Mouse (Mus musculus) heart, embryonic 15.5 days (tissue): ENCODE data around the gene Efcab14. TPM values are rescaled to one million over a fixed set of nuclear protein-coding genes. Genes with fewer than 3 reads are reported as not detected.

ENCODE experiments used
- ATAC-seq: fragments of 200-750 bp; cut with Nextera tagmentation; replicated peaks from 2 replicates; pipeline ENCODE4 v1.8.0; 2017; ENCODE audit warnings: low read depth, moderate TSS enrichment; ENCODE audit not compliant: insufficient number of reproducible peaks, insufficient read depth, low FRiP score
- H3K27ac ChIP-seq: fragments of 300-500 bp; sonication (generic); 2 replicates; pipeline ENCODE4 v1.5.1; 2015; ENCODE audit warnings: mild to moderate bottlenecking, inconsistent platforms
- H3K27me3 ChIP-seq: fragments of 300-500 bp; sonication (generic); 2 replicates; pipeline ENCODE4 v1.6.1; 2015; ENCODE audit warnings: inconsistent platforms
- H3K36me3 ChIP-seq: fragments of 300-500 bp; sonication (generic); 2 replicates; pipeline ENCODE4 v1.6.1; 2015; ENCODE audit warnings: mild to moderate bottlenecking, inconsistent platforms
- H3K4me1 ChIP-seq: fragments of 300-500 bp; sonication (generic); replicated peaks from 2 replicates; pipeline ENCODE4 v1.6.1; 2015; ENCODE audit warnings: inconsistent platforms
- H3K4me2 ChIP-seq: fragments of 300-500 bp; sonication (generic); 2 replicates; pipeline ENCODE4 v1.6.1; 2015; ENCODE audit warnings: inconsistent platforms, mild to moderate bottlenecking, moderate library complexity
- H3K4me3 ChIP-seq: fragments of 300-500 bp; sonication (generic); 2 replicates; pipeline ENCODE4 v1.5.1; 2015; ENCODE audit warnings: mild to moderate bottlenecking, inconsistent platforms
- H3K9ac ChIP-seq: fragments of 300-500 bp; sonication (generic); 2 replicates; pipeline ENCODE4 v1.6.1; 2015; ENCODE audit warnings: mild to moderate bottlenecking, inconsistent platforms
- H3K9me3 ChIP-seq: fragments of 300-500 bp; sonication (generic); replicated peaks from 2 replicates; pipeline ENCODE4 v1.6.1; 2016; ENCODE audit warnings: inconsistent platforms
- WGBS: fragments of 180-500 bp; shearing (Covaris S2); methylation state at CpG from one replicate; pipeline ENCODE4 v1.1.7; 2015; ENCODE audit warnings: mixed read lengths; 5-methylcytosine and 5-hydroxymethylcytosine counted together
- polyA plus RNA-seq: library from polyadenylated mRNA; unstranded; fragments of >200 nt; fragmentation: Nextera tagmentation; extraction: Ambion mirVana; gene quantifications from 2 replicates; pipeline ENCODE4 v1.2.1, GENCODE M21; 2015

The Efcab14 gene
- polyA plus RNA-seq, 1 experiment from 2014 or later, result 21.2 TPM

DNA sequence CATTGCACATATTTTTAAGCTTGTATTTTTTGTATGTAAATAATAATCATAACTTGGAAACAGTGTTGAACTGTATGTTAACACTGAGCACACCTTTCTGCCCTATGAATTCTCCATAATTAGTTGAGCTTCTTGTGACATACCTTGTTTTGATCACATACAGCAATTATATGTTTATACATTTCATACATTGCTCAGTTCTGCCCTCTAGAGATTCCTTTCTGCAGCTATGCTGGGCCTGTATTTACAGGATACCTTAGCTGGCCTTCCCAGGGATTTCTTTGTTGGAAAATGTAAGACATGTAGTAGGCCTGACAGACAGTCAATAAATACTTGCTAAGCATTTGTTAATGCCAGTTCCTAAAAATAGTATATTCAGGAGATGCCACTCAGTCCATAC is 5.1 kb downstream of the Efcab14 start:
- Histone ChIP-seq H3K27me3 (no peaks in the 10 kb centered on the region), H3K36me3 (peaks cover 15% of the 10 kb centered on the region)

DNA sequence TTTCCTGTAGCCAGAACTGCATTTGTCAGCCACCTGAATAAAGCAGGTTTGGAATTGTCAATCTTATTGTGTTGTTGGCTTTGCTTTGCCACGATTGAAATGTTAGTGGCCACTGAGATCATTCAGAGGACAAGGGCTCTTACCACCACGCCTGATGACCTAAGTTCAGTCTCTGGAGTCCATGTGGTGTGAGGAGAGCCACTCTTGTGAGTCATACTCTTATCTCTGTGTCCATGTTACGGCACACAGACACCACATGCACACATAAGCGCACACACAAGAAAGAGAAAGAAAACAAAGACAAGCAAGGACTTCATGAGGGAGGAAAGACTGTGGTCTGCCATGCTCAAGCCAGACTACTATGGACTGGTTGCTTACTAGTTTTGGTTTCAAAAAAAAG is 5.6 kb downstream of the Efcab14 start:
- H3K27ac ChIP-seq, result no peak overlapping the region
- WGBS, result 60% methylated on average over 4 of the region's 4 CpGs
- no peak overlapping the region for H3K4me2 ChIP-seq
- ATAC-seq, result no peak
- peaks cover 19% of the 10 kb centered on the region for H3K36me3 ChIP-seq
- H3K4me3 ChIP-seq, result no peak overlapping the region
- H3K9ac ChIP-seq, result no peak overlapping the region
- H3K27me3 ChIP-seq, result no peaks in the 10 kb centered on the region
- no peaks in the 10 kb centered on the region for H3K9me3 ChIP-seq
- H3K4me1 ChIP-seq, result peaks cover 20% of the 10 kb centered on the region

More for the DNA sequence above, 5.1 kb downstream of the Efcab14 start:
- Histone ChIP-seq H3K4me1 (peaks cover 20% of the 10 kb centered on the region), H3K27ac (no peak overlapping the region), H3K9ac (no peak overlapping the region), H3K4me2 (no peak overlapping the region), H3K4me3 (no peak overlapping the region), H3K9me3 (no peaks in the 10 kb centered on the region)
- no peak for ATAC-seq

DNA sequence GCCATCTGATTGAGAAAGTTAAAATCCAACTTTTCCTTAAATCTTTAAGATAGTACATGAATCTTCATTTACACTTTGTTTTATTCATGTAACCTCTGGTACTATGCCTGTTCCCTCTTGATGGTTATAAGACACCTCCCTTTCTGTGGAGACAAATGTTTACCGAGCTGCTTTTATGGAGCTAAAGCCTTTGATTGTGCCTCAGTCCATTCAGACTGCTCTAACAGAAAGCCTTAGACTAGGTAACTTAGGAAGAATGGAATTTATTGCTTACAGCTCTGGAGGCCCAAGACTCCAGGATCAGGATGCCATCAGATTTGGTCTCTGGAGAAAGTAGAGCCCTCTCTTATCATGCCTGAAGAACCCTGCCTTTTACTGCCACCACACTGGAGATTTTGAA is 10.6 kb downstream of the Efcab14 start:
- Histone ChIP-seq H3K4me1 (no peaks in the 10 kb centered on the region), H3K4me3 (no peak overlapping the region), H3K4me2 (no peak overlapping the region), H3K27ac (no peak overlapping the region), H3K9me3 (no peaks in the 10 kb centered on the region), H3K9ac (no peak overlapping the region), H3K36me3 (peaks cover 30% of the 10 kb centered on the region), H3K27me3 (no peaks in the 10 kb centered on the region)
- WGBS, result 77% methylated on average over 1 of the region's 1 CpGs
- no peak for ATAC-seq

DNA sequence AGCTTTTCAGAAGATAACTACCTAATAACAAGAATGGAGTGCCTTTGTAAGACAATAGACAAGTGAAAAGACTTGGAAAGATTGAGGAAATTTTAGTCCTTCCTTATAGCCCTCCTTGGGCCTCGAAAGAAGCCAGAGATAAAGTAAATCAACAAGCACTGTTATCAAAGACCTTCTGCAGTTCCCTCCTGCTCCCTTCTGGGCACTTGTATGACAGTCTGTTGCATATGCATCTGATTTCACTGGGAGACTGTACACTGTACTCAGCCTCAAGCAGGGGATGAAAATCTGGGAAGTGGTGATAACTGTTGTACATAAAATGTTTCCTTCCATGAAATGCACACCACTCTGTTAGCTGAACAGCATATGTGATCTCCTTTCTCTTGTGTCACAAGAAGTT is 11.8 kb downstream of the Efcab14 start:
- H3K27ac ChIP-seq, result no peak overlapping the region
- H3K4me3 ChIP-seq, result no peak overlapping the region
- no peak overlapping the region for H3K9ac ChIP-seq
- WGBS, result 61% methylated on average over 1 of the region's 1 CpGs
- H3K9me3 ChIP-seq, result no peaks in the 10 kb centered on the region
- H3K36me3 ChIP-seq, result peaks cover 33% of the 10 kb centered on the region
- H3K27me3 ChIP-seq, result no peaks in the 10 kb centered on the region
- H3K4me2 ChIP-seq, result no peak overlapping the region
- H3K4me1 ChIP-seq, result no peaks in the 10 kb centered on the region
- ATAC-seq, result no peak

DNA sequence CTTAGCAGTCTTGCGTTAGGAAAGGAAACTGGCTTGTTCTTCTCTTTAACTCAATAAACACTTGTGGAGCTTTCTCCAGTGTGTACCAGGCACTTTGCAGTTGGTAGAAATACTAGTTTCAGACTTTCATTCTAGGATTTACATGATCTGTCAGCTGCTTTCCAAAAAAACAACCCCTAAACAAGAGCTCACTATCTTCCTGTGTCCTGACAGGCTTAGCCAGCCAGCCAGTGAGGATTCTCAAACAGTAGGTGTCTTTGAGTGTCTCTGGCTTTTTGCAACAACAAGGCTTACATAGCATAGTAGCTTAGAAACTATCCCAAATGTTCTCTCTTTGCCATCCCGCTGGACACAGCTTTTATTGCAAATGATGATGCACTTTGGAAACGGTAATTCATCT is 16.6 kb downstream of the Efcab14 start:
- no peaks in the 10 kb centered on the region for H3K27me3 ChIP-seq
- no peak overlapping the region for H3K27ac ChIP-seq
- no peak overlapping the region for H3K9ac ChIP-seq
- H3K4me3 ChIP-seq, result no peak overlapping the region
- no peaks in the 10 kb centered on the region for H3K9me3 ChIP-seq
- WGBS, result 91% methylated on average over 3 of the region's 3 CpGs
- no peak for ATAC-seq
- no peaks in the 10 kb centered on the region for H3K4me1 ChIP-seq
- peaks cover 27% of the 10 kb centered on the region for H3K36me3 ChIP-seq
- H3K4me2 ChIP-seq, result no peak overlapping the region

DNA sequence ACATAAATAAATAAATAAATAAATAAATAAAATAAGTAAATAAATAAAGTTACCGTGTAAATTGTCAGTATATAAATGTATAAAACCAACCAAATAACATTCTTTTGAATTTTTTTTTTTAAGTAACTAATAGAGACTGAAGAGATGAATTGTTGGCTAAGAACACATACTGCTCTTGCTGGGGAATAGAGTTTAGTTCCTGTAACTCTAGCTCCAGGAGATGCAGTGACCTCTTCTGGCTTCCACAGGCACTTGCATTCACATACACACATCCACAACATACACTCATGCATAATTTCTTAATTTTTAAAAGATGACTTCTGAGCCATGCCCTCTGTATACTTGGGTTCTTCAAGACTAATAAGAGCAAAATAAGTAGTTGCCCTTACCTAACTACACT is 17.3 kb downstream of the Efcab14 start:
- Histone ChIP-seq H3K4me3 (no peak overlapping the region), H3K27ac (no peak overlapping the region), H3K27me3 (no peaks in the 10 kb centered on the region), H3K9ac (no peak overlapping the region), H3K36me3 (peaks cover 28% of the 10 kb centered on the region), H3K4me2 (no peak overlapping the region), H3K4me1 (no peaks in the 10 kb centered on the region), H3K9me3 (no peaks in the 10 kb centered on the region)
- ATAC-seq, result no peak
- 96% methylated on average over 1 of the region's 1 CpGs for WGBS

DNA sequence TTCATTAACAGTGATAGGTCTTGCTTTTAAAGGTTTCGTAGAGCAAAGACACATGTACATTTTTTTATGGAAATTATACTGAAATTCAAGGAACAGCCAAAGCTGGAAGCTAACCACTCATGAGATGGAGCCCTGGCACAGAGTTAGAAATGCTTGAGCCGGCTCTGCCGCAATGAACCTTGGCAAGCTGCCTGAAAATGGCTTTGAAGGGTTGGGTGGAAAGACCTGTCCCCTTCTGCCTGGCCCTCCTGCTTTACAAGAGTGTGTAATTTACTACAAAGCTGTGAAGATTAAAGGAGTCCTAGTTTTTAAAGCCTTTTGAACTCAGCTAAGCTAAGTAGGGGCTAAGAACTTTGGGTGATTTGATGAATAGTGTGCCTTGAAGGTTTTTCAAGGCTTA is 23.7 kb downstream of the Efcab14 start:
- Histone ChIP-seq H3K27me3 (no peaks in the 10 kb centered on the region), H3K27ac (no peak overlapping the region), H3K9me3 (no peaks in the 10 kb centered on the region), H3K4me3 (no peak overlapping the region), H3K4me1 (no peaks in the 10 kb centered on the region), H3K36me3 (peaks cover 42% of the 10 kb centered on the region), H3K9ac (no peak overlapping the region), H3K4me2 (no peak overlapping the region)
- ATAC-seq, result no peak
- WGBS, result 64% methylated on average over 3 of the region's 3 CpGs

DNA sequence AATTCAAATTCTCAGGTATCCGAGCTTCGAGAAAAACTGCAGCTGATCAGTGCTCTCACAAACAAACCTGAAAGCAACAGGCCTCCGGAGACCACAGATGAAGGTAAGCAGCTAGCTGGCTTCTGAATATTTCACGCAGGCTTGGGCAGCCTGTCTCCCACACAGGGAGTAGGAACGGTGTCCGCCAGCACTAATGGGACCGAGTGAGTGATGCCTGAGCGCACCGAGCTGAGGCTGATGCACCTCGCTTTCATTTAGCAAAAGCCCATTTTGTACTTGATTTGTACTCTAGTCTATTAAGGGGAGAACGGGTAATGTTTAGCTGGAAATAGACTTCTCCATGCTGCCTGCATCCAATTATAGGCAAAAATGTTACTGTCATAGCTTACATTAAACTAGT is 27.0 kb downstream of the Efcab14 start:
- 95% methylated on average over 11 of the region's 11 CpGs for WGBS
- Histone ChIP-seq H3K4me3 (no peak overlapping the region), H3K9ac (no peak overlapping the region), H3K4me2 (no peak overlapping the region), H3K36me3 (peaks cover 47% of the 10 kb centered on the region), H3K27ac (no peak overlapping the region), H3K27me3 (no peaks in the 10 kb centered on the region), H3K9me3 (no peaks in the 10 kb centered on the region), H3K4me1 (no peaks in the 10 kb centered on the region)
- ATAC-seq, result no peak

DNA sequence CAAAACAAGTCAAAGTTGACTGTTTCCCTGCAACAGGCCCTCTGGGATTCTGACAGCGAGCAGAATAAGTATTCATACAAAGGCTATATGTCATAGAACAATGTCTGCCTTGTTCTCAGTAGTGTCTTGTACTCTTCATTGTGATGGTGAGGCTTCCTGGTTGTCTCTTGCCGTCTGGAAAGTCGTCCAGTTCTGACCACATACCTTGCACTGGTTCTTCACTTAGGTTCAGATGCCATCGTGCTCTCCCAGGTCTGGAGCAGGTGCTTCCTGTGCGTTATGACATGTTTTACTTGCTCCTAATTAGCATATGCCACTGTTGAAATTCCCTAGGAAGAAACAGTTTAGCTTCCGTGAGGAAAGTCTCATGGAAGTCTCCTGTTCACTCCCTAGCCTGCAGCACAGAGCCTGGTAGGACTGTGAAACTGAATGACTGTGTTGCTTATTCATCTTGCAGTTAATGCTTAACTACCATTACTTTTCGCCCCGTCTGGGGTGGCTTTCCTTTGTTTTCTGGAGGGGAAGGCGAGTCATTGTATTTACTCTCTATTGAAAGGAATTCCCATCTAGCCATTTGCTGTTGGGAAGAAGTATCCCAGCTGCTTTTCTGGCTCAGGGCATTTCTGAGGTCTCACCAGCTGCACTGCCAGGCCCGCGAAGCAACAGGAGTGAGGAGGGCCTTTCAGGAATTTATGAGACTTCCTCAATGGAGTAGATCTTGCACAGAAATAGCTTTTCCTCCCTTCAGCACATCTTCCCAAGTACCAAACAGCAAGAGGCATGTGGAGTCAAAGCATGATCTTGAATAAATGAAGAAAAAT is 30.3 kb downstream of the Efcab14 start:
- Histone ChIP-seq H3K4me3 (no peak overlapping the region), H3K9me3 (no peaks in the 10 kb centered on the region), H3K4me1 (no peaks in the 10 kb centered on the region), H3K27me3 (no peaks in the 10 kb centered on the region), H3K27ac (no peak overlapping the region), H3K36me3 (peaks cover 43% of the 10 kb centered on the region; the same call in 1 of the 2 replicates), H3K9ac (no peak overlapping the region), H3K4me2 (no peak overlapping the region)
- ATAC-seq, result no peak
- WGBS, result 80% methylated on average over 11 of the region's 11 CpGs

DNA sequence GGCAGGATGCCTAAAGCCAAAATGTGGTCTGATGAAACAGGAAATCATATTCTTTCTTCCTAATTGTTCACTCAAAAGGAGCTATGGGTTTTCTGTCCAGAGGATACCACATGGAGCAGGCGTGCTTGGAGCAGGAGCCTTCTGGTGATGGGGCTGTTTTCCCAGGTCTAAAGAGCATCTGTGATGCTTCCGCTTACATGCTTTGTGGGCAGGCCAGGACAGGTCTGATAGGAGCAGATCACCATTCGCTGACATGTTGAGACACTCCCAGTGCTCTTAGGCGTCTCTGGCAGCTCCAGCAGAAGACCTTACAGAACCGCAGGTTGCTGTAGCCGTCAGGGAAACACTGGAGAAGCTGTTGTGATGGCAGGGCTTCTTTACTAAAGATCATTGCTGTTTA is 37.5 kb downstream of the Efcab14 start:
- H3K9me3 ChIP-seq, result no peaks in the 10 kb centered on the region
- H3K27ac ChIP-seq, result no peak overlapping the region
- no peak overlapping the region for H3K4me2 ChIP-seq
- no peak for ATAC-seq
- H3K36me3 ChIP-seq, result peaks cover 19% of the 10 kb centered on the region; the same call in 1 of the 2 replicates
- no peak overlapping the region for H3K4me3 ChIP-seq
- H3K9ac ChIP-seq, result no peak overlapping the region
- 79% methylated on average over 6 of the region's 6 CpGs for WGBS
- H3K4me1 ChIP-seq, result peaks cover 2% of the 10 kb centered on the region; the same call in 1 of the 2 replicates
- H3K27me3 ChIP-seq, result no peaks in the 10 kb centered on the region

DNA sequence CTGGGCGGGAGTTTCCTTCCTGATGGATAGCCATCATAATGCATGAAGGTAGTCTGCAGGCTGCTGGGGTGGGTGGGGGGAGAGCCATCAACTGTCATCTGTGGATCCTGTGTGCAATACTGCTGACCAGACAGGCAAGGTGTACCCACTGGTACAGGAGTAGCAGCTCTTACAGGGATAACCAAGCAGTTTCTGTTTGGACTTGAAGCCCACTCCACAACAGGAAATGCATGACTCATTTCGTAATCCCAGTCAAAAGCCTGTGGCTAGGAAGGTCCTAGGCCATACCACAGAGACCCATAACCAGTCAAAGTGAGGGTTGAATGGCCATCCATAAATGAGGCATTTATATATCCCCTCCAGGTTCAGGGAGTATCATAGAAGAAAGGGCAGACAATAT is 40.1 kb downstream of the Efcab14 start:
- H3K9ac ChIP-seq, result no peak overlapping the region
- WGBS, result 85% methylated on average over 2 of the region's 2 CpGs
- peaks cover 8% of the 10 kb centered on the region; the same call in 1 of the 2 replicates for H3K36me3 ChIP-seq
- no peaks in the 10 kb centered on the region for H3K9me3 ChIP-seq
- peaks cover 7% of the 10 kb centered on the region; the same call in 1 of the 2 replicates for H3K4me1 ChIP-seq
- no peak overlapping the region for H3K4me2 ChIP-seq
- no peaks in the 10 kb centered on the region for H3K27me3 ChIP-seq
- ATAC-seq, result no peak
- no peak overlapping the region for H3K27ac ChIP-seq
- no peak overlapping the region for H3K4me3 ChIP-seq

DNA sequence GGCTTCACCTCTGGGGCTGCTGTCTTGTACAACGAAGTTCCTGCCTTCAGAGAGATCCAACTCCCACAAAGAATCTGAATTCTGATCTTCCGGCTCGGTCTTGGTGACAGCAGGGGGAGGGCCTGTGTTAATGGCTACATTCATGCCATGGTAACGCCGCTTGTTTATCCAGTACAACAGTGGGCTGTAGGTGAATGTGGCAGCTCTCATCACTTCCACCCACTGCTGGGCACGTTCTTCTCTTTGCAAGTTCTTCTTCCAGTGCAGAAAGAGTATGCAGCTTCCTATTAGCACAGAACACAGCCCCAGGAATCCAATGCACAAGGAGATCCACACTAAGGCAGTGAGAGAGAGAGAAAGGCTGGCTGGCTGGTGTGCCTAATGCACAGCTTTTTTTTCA is 42.7 kb downstream of the Efcab14 start:
- H3K4me2 ChIP-seq, result no peak overlapping the region
- H3K36me3 ChIP-seq, result peaks cover 4% of the 10 kb centered on the region; the same call in 1 of the 2 replicates
- peaks cover 15% of the 10 kb centered on the region for H3K4me1 ChIP-seq
- no peak overlapping the region for H3K4me3 ChIP-seq
- H3K9ac ChIP-seq, result no peak overlapping the region
- WGBS, result 33% methylated on average over 6 of the region's 6 CpGs
- no peak overlapping the region for H3K27ac ChIP-seq
- ATAC-seq, result no peak
- no peaks in the 10 kb centered on the region for H3K9me3 ChIP-seq
- H3K27me3 ChIP-seq, result no peaks in the 10 kb centered on the region
